Comparison of ENCODE assay signal across 19 mouse cellular contexts in genomic region chr7:129685326-129685725, GRCm38 (mm10).
A peak's percentile ranks its signal among the peaks of the same experiment; 100 is the strongest.
DNase-seq lines count a peak whose midpoint lies in the region; ATAC-seq and TF ChIP-seq lines count a peak whose summit lies in the region.
"Had no signal": no experiment of that assay in that cellular context is flagged by ENCODE, and none has a peak within 500 bp of the region (broad histone marks: within the 10 kb centered on the region; RNA-seq: fewer than 3 reads in every experiment).

No protein-coding gene starts in this region.

- H3K9me3 ChIP-seq in heart, embryonic 12.5 days (replicated peaks), result no peaks in the 10 kb centered on the region
- no peaks in the 10 kb centered on the region for H3K9me3 ChIP-seq in kidney, embryonic 15.5 days (replicated peaks)
- H3K9me3 ChIP-seq: embryonic facial prominence, embryonic 12.5 days; forebrain, embryonic 12.5 days; heart, embryonic 15.5 days had no signal

- no peak for ATAC-seq in heart, embryonic 12.5 days (ENCODE audit: insufficient number of reproducible peaks, low FRiP score)
- ATAC-seq in kidney, embryonic 15.5 days (replicated peaks; ENCODE audit: low FRiP score), result no peak
- ATAC-seq: forebrain, embryonic 16.5 days; hindbrain, embryonic 16.5 days had no signal

- no peak overlapping the region for H3K4me3 ChIP-seq in heart, embryonic 12.5 days
- no peak overlapping the region for H3K4me3 ChIP-seq in kidney, embryonic 15.5 days (replicated peaks)
- H3K4me3 ChIP-seq in lung, adult 2 months (replicated peaks; ENCODE audit: extremely low read depth, low read depth, low read length), result no peak overlapping the region
- H3K4me3 ChIP-seq in left cerebral cortex, adult 2 months, result no peak overlapping the region
- H3K4me3 ChIP-seq: embryonic facial prominence, embryonic 12.5 days; forebrain, embryonic 12.5 days; heart, embryonic 15.5 days had no signal

- intact Hi-C loops in left cerebral cortex, adult 2 months (cut with DNase I), result no loop called here

- no peaks in the 10 kb centered on the region for H3K36me3 ChIP-seq in heart, embryonic 12.5 days
- no peaks in the 10 kb centered on the region for H3K36me3 ChIP-seq in kidney, embryonic 15.5 days
- H3K36me3 ChIP-seq: embryonic facial prominence, embryonic 12.5 days; forebrain, embryonic 12.5 days; heart, embryonic 15.5 days had no signal

- H3K4me2 ChIP-seq in heart, embryonic 12.5 days, result no peak overlapping the region
- H3K4me2 ChIP-seq in kidney, embryonic 15.5 days, result no peak overlapping the region
- H3K4me2 ChIP-seq: embryonic facial prominence, embryonic 12.5 days; forebrain, embryonic 12.5 days; heart, embryonic 15.5 days had no signal

- DNase-seq in heart, adult 11 months, result peak; percentile 69
- DNase-seq in kidney, postnatal 14 days, result no peak
- DNase-seq in lung, adult 2 months, result peak; percentile 5
- no peak for DNase-seq in lung, postnatal 36 days
- DNase-seq in left cerebral cortex, adult 2 months (ENCODE audit: extremely low spot score in 1 of 2, low spot score in 2 of 2), result no peak
- DNase-seq: adrenal gland, postnatal 10 days; cerebellum, adult 11 months; cerebellum, adult 8-10 months; cerebellum, postnatal 14 days; embryo, embryonic 11 days; gastrocnemius, postnatal 14 days; heart, postnatal 14 days had no signal

- TF ChIP-seq POLR2A in lung, adult 2 months (IDR thresholded peaks at IDR 0.05; ENCODE audit: borderline replicate concordance, extremely low read depth, low read depth, low read length), result no peak

- H3K27me3 ChIP-seq in heart, embryonic 12.5 days (replicated peaks), result no peaks in the 10 kb centered on the region
- H3K27me3 ChIP-seq in kidney, embryonic 15.5 days, result no peaks in the 10 kb centered on the region
- H3K27me3 ChIP-seq: embryonic facial prominence, embryonic 12.5 days; heart, embryonic 15.5 days had no signal

- H3K9ac ChIP-seq in heart, embryonic 12.5 days, result no peak overlapping the region
- H3K9ac ChIP-seq in kidney, embryonic 15.5 days, result no peak overlapping the region
- H3K9ac ChIP-seq: embryonic facial prominence, embryonic 12.5 days; forebrain, embryonic 12.5 days; heart, embryonic 15.5 days had no signal

- WGBS in heart, embryonic 12.5 days, result 80% methylated on average over 5 of the region's 5 CpGs
- 69% methylated on average over 5 of the region's 5 CpGs for WGBS in kidney, embryonic 15.5 days
- 78% methylated on average over 5 of the region's 5 CpGs for WGBS in lung, adult 2 months

- H3K27ac ChIP-seq in heart, embryonic 12.5 days (ENCODE audit: poor library complexity, severe bottlenecking), result no peak overlapping the region
- peak overlapping the region; percentile 28; the same call in 1 of the 2 replicates for H3K27ac ChIP-seq in kidney, embryonic 15.5 days
- H3K27ac ChIP-seq in left cerebral cortex, adult 2 months, result no peak overlapping the region
- H3K27ac ChIP-seq: embryonic facial prominence, embryonic 12.5 days; forebrain, embryonic 12.5 days; heart, embryonic 15.5 days had no signal

- TF ChIP-seq CTCF in lung, adult 2 months (IDR thresholded peaks at IDR 0.05; ENCODE audit: insufficient read depth, low read length), result no peak
- no peak for TF ChIP-seq CTCF in left cerebral cortex, adult 2 months (IDR thresholded peaks at IDR 0.05)

- H3K4me1 ChIP-seq in heart, embryonic 12.5 days (replicated peaks), result peaks cover 25% of the 10 kb centered on the region
- peaks cover 61% of the 10 kb centered on the region for H3K4me1 ChIP-seq in kidney, embryonic 15.5 days
- H3K4me1 ChIP-seq in lung, adult 2 months (ENCODE audit: control insufficient read depth, insufficient read depth, low read length), result no peaks in the 10 kb centered on the region
- H3K4me1 ChIP-seq: forebrain, embryonic 12.5 days had no signal

Comparison
In these comparisons a context has a peak if more than half of its experiments do, and no peak if none do; other contexts are left out.
1. DNase-seq: peak in heart, adult 11 months (single experiment) and lung, adult 2 months (single experiment); none in kidney, postnatal 14 days (single experiment), lung, postnatal 36 days (single experiment) and left cerebral cortex, adult 2 months (0 of 2).